Mouse (Mus musculus) heart, embryonic 15.5 days (tissue): Measurements from ENCODE around the gene Acyp1. TPM values are rescaled to one million over a fixed set of nuclear protein-coding genes. Genes with fewer than 3 reads are reported as not detected.

Source experiments
- ATAC-seq: fragments of 200-750 bp; cut with Nextera tagmentation; replicated peaks from 2 replicates; pipeline ENCODE4 v1.8.0; 2017; ENCODE audit warnings: low read depth, moderate TSS enrichment; ENCODE audit not compliant: insufficient number of reproducible peaks, insufficient read depth, low FRiP score
- H3K27ac ChIP-seq: fragments of 300-500 bp; sonication (generic); 2 replicates; pipeline ENCODE4 v1.5.1; 2015; ENCODE audit warnings: mild to moderate bottlenecking, inconsistent platforms
- H3K27me3 ChIP-seq: fragments of 300-500 bp; sonication (generic); 2 replicates; pipeline ENCODE4 v1.6.1; 2015; ENCODE audit warnings: inconsistent platforms
- H3K36me3 ChIP-seq: fragments of 300-500 bp; sonication (generic); 2 replicates; pipeline ENCODE4 v1.6.1; 2015; ENCODE audit warnings: mild to moderate bottlenecking, inconsistent platforms
- H3K4me1 ChIP-seq: fragments of 300-500 bp; sonication (generic); replicated peaks from 2 replicates; pipeline ENCODE4 v1.6.1; 2015; ENCODE audit warnings: inconsistent platforms
- H3K4me2 ChIP-seq: fragments of 300-500 bp; sonication (generic); 2 replicates; pipeline ENCODE4 v1.6.1; 2015; ENCODE audit warnings: inconsistent platforms, mild to moderate bottlenecking, moderate library complexity
- H3K4me3 ChIP-seq: fragments of 300-500 bp; sonication (generic); 2 replicates; pipeline ENCODE4 v1.5.1; 2015; ENCODE audit warnings: mild to moderate bottlenecking, inconsistent platforms
- H3K9ac ChIP-seq: fragments of 300-500 bp; sonication (generic); 2 replicates; pipeline ENCODE4 v1.6.1; 2015; ENCODE audit warnings: mild to moderate bottlenecking, inconsistent platforms
- H3K9me3 ChIP-seq: fragments of 300-500 bp; sonication (generic); replicated peaks from 2 replicates; pipeline ENCODE4 v1.6.1; 2016; ENCODE audit warnings: inconsistent platforms
- WGBS: fragments of 180-500 bp; shearing (Covaris S2); methylation state at CpG from one replicate; pipeline ENCODE4 v1.1.7; 2015; ENCODE audit warnings: mixed read lengths; 5-methylcytosine and 5-hydroxymethylcytosine counted together
- polyA plus RNA-seq: library from polyadenylated mRNA; unstranded; fragments of >200 nt; fragmentation: Nextera tagmentation; extraction: Ambion mirVana; gene quantifications from 2 replicates; pipeline ENCODE4 v1.2.1, GENCODE M21; 2015

Acyp1 gene
- polyA plus RNA-seq, 1 experiment from 2014 or later = 71.7 TPM

GRCm38 (mm10) chr12:85269821-85270220, 18.4 kb downstream of the Acyp1 start:
- WGBS = 60% methylated on average over 3 of the region's 3 CpGs

GRCm38 (mm10) chr12:85266248-85266647, 22.0 kb downstream of the Acyp1 start:
- Histone ChIP-seq H3K27me3 (no peaks in the 10 kb centered on the region), H3K4me2 (no peak overlapping the region), H3K9ac (no peak overlapping the region), H3K27ac (no peak overlapping the region), H3K36me3 (no peaks in the 10 kb centered on the region), H3K9me3 (no peaks in the 10 kb centered on the region), H3K4me3 (no peak overlapping the region), H3K4me1 (peaks cover 8% of the 10 kb centered on the region)
- no peak for ATAC-seq
- 78% methylated on average over 3 of the region's 3 CpGs for WGBS

More at GRCm38 (mm10) chr12:85269821-85270220, 18.4 kb downstream of the Acyp1 start:
- H3K27ac ChIP-seq = peak overlapping the region; percentile 71
- peak overlapping the region; percentile 73 for H3K4me2 ChIP-seq
- H3K36me3 ChIP-seq = 0 out of 2 replicates have a peak, but pooled peaks cover 4% of the 10 kb centered on the region
- H3K4me1 ChIP-seq = peaks cover 5% of the 10 kb centered on the region; the same call in 1 of the 2 replicates
- H3K4me3 ChIP-seq = peak overlapping the region; percentile 71
- no peaks in the 10 kb centered on the region for H3K9me3 ChIP-seq
- H3K27me3 ChIP-seq = no peaks in the 10 kb centered on the region
- peak overlapping the region; percentile 68 for H3K9ac ChIP-seq
- ATAC-seq = no peak

- 40% methylated on average over 7 of the region's 7 CpGs for WGBS
- no peak overlapping the region for H3K4me2 ChIP-seq
- H3K9me3 ChIP-seq = no peaks in the 10 kb centered on the region
- H3K36me3 ChIP-seq = 0 out of 2 replicates have a peak, but pooled peaks cover 5% of the 10 kb centered on the region
- H3K27me3 ChIP-seq = no peaks in the 10 kb centered on the region
- H3K4me3 ChIP-seq = no peak overlapping the region
- H3K27ac ChIP-seq = no peak overlapping the region
- no peak overlapping the region for H3K9ac ChIP-seq
- ATAC-seq = no peak
- peaks cover 8% of the 10 kb centered on the region for H3K4me1 ChIP-seq
Observed at GRCm38 (mm10) chr12:85264940-85265339, 23.3 kb downstream of the Acyp1 start.

- Histone ChIP-seq H3K27ac (no peak overlapping the region), H3K4me2 (no peak overlapping the region), H3K4me1 (peaks cover 7% of the 10 kb centered on the region), H3K27me3 (no peaks in the 10 kb centered on the region), H3K9me3 (no peaks in the 10 kb centered on the region), H3K9ac (no peak overlapping the region), H3K4me3 (no peak overlapping the region), H3K36me3 (0 out of 2 replicates have a peak, but pooled peaks cover 5% of the 10 kb centered on the region)
- 61% methylated on average over 8 of the region's 8 CpGs for WGBS
- ATAC-seq = no peak
Observed at GRCm38 (mm10) chr12:85264531-85264930, 23.7 kb downstream of the Acyp1 start.

- Histone ChIP-seq H3K4me3 (no peak overlapping the region), H3K9me3 (no peaks in the 10 kb centered on the region), H3K36me3 (peaks cover 5% of the 10 kb centered on the region; the same call in 1 of the 2 replicates), H3K4me1 (peaks cover 7% of the 10 kb centered on the region), H3K27me3 (no peaks in the 10 kb centered on the region), H3K27ac (no peak overlapping the region), H3K4me2 (no peak overlapping the region), H3K9ac (no peak overlapping the region)
- no peak for ATAC-seq
- 73% methylated on average over 5 of the region's 5 CpGs for WGBS
Observed at GRCm38 (mm10) chr12:85263190-85263589, 25.0 kb downstream of the Acyp1 start.

GRCm38 (mm10) chr12:85262489-85262888, 25.7 kb downstream of the Acyp1 start:
- no peaks in the 10 kb centered on the region for H3K9me3 ChIP-seq
- H3K4me1 ChIP-seq = peaks cover 7% of the 10 kb centered on the region
- no peak overlapping the region for H3K4me3 ChIP-seq
- 64% methylated on average over 10 of the region's 10 CpGs for WGBS
- H3K27ac ChIP-seq = no peak overlapping the region
- no peaks in the 10 kb centered on the region for H3K27me3 ChIP-seq
- no peak for ATAC-seq
- H3K4me2 ChIP-seq = no peak overlapping the region
- no peak overlapping the region for H3K9ac ChIP-seq
- H3K36me3 ChIP-seq = peaks cover 5% of the 10 kb centered on the region; the same call in 1 of the 2 replicates

- no peak overlapping the region for H3K4me2 ChIP-seq
- peak overlapping the region; percentile 57 for H3K27ac ChIP-seq
- peaks cover 5% of the 10 kb centered on the region; the same call in 1 of the 2 replicates for H3K36me3 ChIP-seq
- 0 out of 2 replicates have a peak, but pooled peaks have one; percentile 53 for ATAC-seq
- WGBS = 47% methylated on average over 7 of the region's 7 CpGs
- no peaks in the 10 kb centered on the region for H3K27me3 ChIP-seq
- no peak overlapping the region for H3K9ac ChIP-seq
- H3K4me3 ChIP-seq = no peak overlapping the region
- no peaks in the 10 kb centered on the region for H3K9me3 ChIP-seq
- peaks cover 3% of the 10 kb centered on the region; the same call in 1 of the 2 replicates for H3K4me1 ChIP-seq
Observed at GRCm38 (mm10) chr12:85257008-85257639, 31.1 kb downstream of the Acyp1 start.

- 0 out of 2 replicates have a peak, but pooled peaks have one; percentile 39 for ATAC-seq
- WGBS = 55% methylated on average over 7 of the region's 7 CpGs
- no peaks in the 10 kb centered on the region for H3K27me3 ChIP-seq
- peak overlapping the region; percentile 57 for H3K27ac ChIP-seq
- H3K4me2 ChIP-seq = no peak overlapping the region
- H3K4me3 ChIP-seq = no peak overlapping the region
- no peak overlapping the region for H3K9ac ChIP-seq
- peaks cover 3% of the 10 kb centered on the region; the same call in 1 of the 2 replicates for H3K4me1 ChIP-seq
- H3K36me3 ChIP-seq = peaks cover 5% of the 10 kb centered on the region; the same call in 1 of the 2 replicates
- no peaks in the 10 kb centered on the region for H3K9me3 ChIP-seq
Observed at GRCm38 (mm10) chr12:85256074-85256751, 32.0 kb downstream of the Acyp1 start.

- H3K9me3 ChIP-seq = no peaks in the 10 kb centered on the region
- H3K36me3 ChIP-seq = peaks cover 10% of the 10 kb centered on the region
- H3K9ac ChIP-seq = no peak overlapping the region
- no peak overlapping the region for H3K4me2 ChIP-seq
- WGBS = 75% methylated on average over 3 of the region's 3 CpGs
- ATAC-seq = no peak
- H3K27me3 ChIP-seq = no peaks in the 10 kb centered on the region
- H3K4me3 ChIP-seq = no peak overlapping the region
- H3K27ac ChIP-seq = no peak overlapping the region
- H3K4me1 ChIP-seq = peaks cover 2% of the 10 kb centered on the region; the same call in 1 of the 2 replicates
Observed at GRCm38 (mm10) chr12:85252083-85252482, 36.2 kb downstream of the Acyp1 start.

- 84% methylated on average over 5 of the region's 5 CpGs for WGBS
- Histone ChIP-seq H3K4me3 (no peak overlapping the region), H3K4me1 (0 out of 2 replicates have a peak, but pooled peaks cover 4% of the 10 kb centered on the region), H3K9me3 (no peaks in the 10 kb centered on the region), H3K9ac (no peak overlapping the region), H3K36me3 (no peaks in the 10 kb centered on the region), H3K4me2 (no peak overlapping the region), H3K27me3 (no peaks in the 10 kb centered on the region), H3K27ac (no peak overlapping the region)
- ATAC-seq = no peak
Observed at GRCm38 (mm10) chr12:85237553-85237952, 50.7 kb downstream of the Acyp1 start.
